Mouse (Mus musculus) stomach, postnatal 0 days (tissue): ENCODE measurements around the gene Ptma. TPM values are rescaled to one million over a fixed set of nuclear protein-coding genes. Genes with fewer than 3 reads are reported as not detected.

Experiments used
- ATAC-seq: fragments of 200-750 bp; cut with Nextera tagmentation; 2 replicates; pipeline ENCODE4 v1.8.0; 2017; ENCODE audit not compliant: low FRiP score, low TSS enrichment
- DNase-seq: peaks from one replicate; pipeline ENCODE4 v3.0.0-alpha.2; 2016; ENCODE audit warnings: low spot score
- H3K27ac ChIP-seq: fragments of 300-500 bp; sonication (generic); replicated peaks from 2 replicates; pipeline ENCODE4 v1.5.1; 2014; ENCODE audit warnings: mild to moderate bottlenecking, control low read depth
- H3K27me3 ChIP-seq: fragments of 300-500 bp; sonication (generic); 2 replicates; pipeline ENCODE4 v1.6.1; 2014; ENCODE audit warnings: low read length; ENCODE audit not compliant: control insufficient read depth, insufficient read depth
- H3K36me3 ChIP-seq: fragments of 300-500 bp; sonication (generic); 2 replicates; pipeline ENCODE4 v1.6.1; 2014; ENCODE audit warnings: low read length, mixed read lengths; ENCODE audit not compliant: control insufficient read depth, insufficient read depth
- H3K4me1 ChIP-seq: fragments of 300-500 bp; sonication (generic); replicated peaks from 2 replicates; pipeline ENCODE4 v1.6.1; 2014; ENCODE audit warnings: antibody characterized with exemption; ENCODE audit not compliant: control insufficient read depth, insufficient read depth
- H3K4me2 ChIP-seq: fragments of 300-500 bp; sonication (generic); replicated peaks from 2 replicates; pipeline ENCODE4 v1.6.1; 2014; ENCODE audit warnings: low read depth, mild to moderate bottlenecking, control low read depth, moderate library complexity
- H3K4me3 ChIP-seq: fragments of 300-500 bp; sonication (generic); 2 replicates; pipeline ENCODE4 v1.5.1; 2014; ENCODE audit warnings: low read depth, low read length, control low read depth
- H3K9ac ChIP-seq: fragments of 300-500 bp; sonication (generic); 2 replicates; pipeline ENCODE4 v1.6.1; 2014; ENCODE audit warnings: mild to moderate bottlenecking, low read length, control low read depth, mixed read lengths
- H3K9me3 ChIP-seq: fragments of 300-500 bp; sonication (generic); 2 replicates; pipeline ENCODE4 v1.6.1; 2016; ENCODE audit warnings: low read length; ENCODE audit not compliant: control insufficient read depth
- CTCF ChIP-seq: IDR thresholded peaks from 2 replicates; pipeline ENCODE4 v1.5.1; 2016; ENCODE audit warnings: antibody characterized with exemption, low read depth, mild to moderate bottlenecking, moderate library complexity
- EP300 ChIP-seq: optimal IDR thresholded peaks from 2 replicates; pipeline ENCODE3; 2016; ENCODE audit warnings: antibody characterized with exemption
- WGBS: fragments of 180-500 bp; shearing (Covaris S2); extraction: QIAGEN DNeasy Blood & Tissue Kit; methylation state at CpG from one replicate; pipeline ENCODE4 v1.1.7; 2014; 5-methylcytosine and 5-hydroxymethylcytosine counted together
- polyA plus RNA-seq: library from polyadenylated mRNA; unstranded; fragments of >200 nt; fragmentation: Nextera tagmentation; extraction: Ambion mirVana; gene quantifications from 2 replicates; pipeline ENCODE4 v1.2.1, GENCODE M21; 2015

Gene Ptma
- polyA plus RNA-seq, 1 experiment from 2014 or later: 1,585 TPM

DNA sequence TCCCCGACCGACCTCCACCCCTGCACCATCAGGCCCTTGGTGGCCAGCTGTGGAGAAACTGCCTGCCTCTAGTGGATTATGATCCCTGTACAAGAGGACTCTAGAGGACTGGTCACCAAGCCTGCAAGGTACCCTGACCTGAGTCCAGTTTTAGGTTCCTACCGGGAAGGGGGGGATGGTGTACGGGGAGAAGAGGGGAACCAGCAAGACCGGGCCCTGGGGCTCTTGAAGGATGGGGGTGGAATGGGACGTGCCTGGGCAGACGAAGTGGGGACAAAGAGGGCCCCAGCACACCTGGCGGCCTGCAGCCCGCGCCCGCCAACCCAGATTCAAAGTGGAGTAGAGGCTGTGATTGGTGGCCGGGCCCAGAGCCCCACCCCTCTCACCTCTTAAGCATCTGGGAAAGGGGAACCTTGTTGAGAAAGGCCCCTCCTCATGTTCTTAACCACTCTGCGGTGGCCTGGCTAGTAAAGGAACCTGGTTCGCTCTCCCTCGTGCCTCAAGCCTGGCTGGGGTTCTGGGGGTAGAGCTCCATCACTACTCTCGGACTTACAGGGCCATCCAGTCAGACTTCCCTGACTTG, 23.3 kb upstream of the Ptma start:
- peaks cover 26% of the 10 kb centered on the region for H3K4me1 ChIP-seq
- peak overlapping the region; percentile 75 for H3K9ac ChIP-seq
- ATAC-seq (0 out of 2 replicates have a peak, but pooled peaks have one; percentile 3), DNase-seq (peak; percentile 78)
- H3K27ac ChIP-seq: peak overlapping the region; percentile 97
- peak overlapping the region; percentile 63 for H3K4me2 ChIP-seq
- 21% methylated on average over 16 of the region's 16 CpGs for WGBS
- no peaks in the 10 kb centered on the region for H3K27me3 ChIP-seq
- H3K36me3 ChIP-seq: no peaks in the 10 kb centered on the region
- no peak for TF ChIP-seq CTCF
- no peak for TF ChIP-seq EP300
- peak overlapping the region; percentile 45 for H3K4me3 ChIP-seq
- H3K9me3 ChIP-seq: no peaks in the 10 kb centered on the region

DNA sequence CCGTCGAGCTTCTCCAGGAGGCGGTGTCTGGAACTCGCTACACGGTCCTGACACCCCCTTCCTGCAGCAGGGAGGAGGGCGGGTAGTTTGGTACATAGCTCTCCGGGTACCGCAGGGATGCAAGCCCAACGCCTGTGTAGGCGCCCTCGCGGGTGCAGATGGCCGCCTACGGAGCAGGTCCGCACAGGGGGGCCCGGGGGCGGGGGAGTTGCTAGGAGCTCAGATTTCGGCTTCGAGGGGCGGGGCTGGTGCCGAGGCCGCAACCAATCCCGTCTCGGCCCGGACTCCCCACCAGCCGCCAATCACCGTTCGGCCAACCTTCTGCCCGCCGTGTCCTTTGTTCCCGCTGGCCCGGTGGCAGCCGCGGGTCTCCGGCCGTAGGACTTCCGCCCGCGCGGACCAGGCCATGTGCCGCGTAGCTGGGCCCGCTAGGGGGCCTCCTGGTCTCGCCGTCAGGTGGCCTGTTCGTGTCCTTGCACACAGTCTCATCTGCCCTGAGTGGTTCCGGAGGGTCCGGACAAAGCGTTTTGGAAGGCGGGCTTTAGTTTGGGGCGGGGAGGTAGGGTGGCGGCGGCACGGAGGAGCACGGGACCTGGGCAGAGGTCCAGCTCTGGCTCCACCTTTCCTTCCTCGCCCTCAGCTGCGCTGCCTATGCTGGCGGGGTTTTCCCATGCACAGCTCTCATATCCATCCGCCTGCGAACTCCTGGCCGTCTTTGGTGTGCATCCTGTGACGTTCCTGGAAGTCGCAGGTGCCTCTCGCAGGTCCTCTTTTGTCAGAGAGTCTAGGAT, 22.4 kb upstream of the Ptma start:
- Histone ChIP-seq H3K4me1 (peaks cover 22% of the 10 kb centered on the region), H3K4me3 (peak overlapping the region; percentile 45), H3K9ac (peak overlapping the region; percentile 75), H3K27ac (peak overlapping the region; percentile 97), H3K36me3 (no peaks in the 10 kb centered on the region), H3K4me2 (peak overlapping the region; percentile 63), H3K27me3 (no peaks in the 10 kb centered on the region), H3K9me3 (no peaks in the 10 kb centered on the region)
- DNase-seq: peak; percentile 97
- under 1% methylated on average over 63 of the region's 64 CpGs for whole genome bisulfite sequencing
- peak; percentile 89 for ATAC-seq
- peak; percentile 81 for TF ChIP-seq CTCF
- TF ChIP-seq EP300: peak; percentile 91

DNA sequence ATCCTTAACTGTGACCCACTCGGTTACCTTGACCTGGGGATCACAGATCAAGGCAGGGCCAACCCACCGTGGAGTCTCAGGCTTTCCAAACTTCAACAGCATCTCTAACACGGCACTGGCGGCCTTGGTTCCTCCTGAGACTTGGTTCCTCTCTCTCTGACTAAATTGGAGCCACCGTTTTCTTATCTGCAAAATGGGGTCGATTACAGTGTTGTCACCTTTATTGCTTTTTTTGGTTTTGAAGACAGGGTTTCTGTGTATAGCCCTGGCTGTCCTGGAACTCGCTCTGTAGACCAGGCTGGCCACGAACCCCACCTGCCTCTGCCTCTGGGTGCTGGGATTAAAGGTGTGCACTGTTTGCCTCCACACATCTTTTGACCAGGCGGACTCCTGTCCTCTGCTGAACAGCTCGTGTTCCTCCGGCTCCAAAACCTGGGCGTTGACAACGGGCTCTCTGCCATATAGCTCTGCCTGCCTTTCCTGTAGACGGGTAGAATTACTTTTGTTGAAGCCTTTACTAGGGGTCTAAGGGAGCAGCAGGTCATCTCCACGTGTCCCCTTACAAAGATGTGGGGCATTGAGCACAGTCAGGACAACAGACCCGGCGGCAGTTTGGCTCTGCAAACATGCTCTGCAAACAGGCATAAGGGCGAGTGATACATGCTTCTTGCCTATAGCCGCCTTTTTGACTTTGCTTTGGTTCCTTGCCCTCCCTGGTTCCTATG, 21.7 kb upstream of the Ptma start:
- H3K27ac ChIP-seq: peak overlapping the region; percentile 97
- peaks cover 22% of the 10 kb centered on the region for H3K4me1 ChIP-seq
- DNase-seq (peak; percentile 54), ATAC-seq (no peak)
- H3K9ac ChIP-seq: peak overlapping the region; percentile 75
- H3K4me2 ChIP-seq: peak overlapping the region; percentile 63
- H3K27me3 ChIP-seq: no peaks in the 10 kb centered on the region
- no peaks in the 10 kb centered on the region for H3K9me3 ChIP-seq
- H3K4me3 ChIP-seq: peak overlapping the region; percentile 45
- H3K36me3 ChIP-seq: no peaks in the 10 kb centered on the region
- TF ChIP-seq EP300 (no peak), CTCF (no peak)
- 13% methylated on average over 19 of the region's 19 CpGs for WGBS

DNA sequence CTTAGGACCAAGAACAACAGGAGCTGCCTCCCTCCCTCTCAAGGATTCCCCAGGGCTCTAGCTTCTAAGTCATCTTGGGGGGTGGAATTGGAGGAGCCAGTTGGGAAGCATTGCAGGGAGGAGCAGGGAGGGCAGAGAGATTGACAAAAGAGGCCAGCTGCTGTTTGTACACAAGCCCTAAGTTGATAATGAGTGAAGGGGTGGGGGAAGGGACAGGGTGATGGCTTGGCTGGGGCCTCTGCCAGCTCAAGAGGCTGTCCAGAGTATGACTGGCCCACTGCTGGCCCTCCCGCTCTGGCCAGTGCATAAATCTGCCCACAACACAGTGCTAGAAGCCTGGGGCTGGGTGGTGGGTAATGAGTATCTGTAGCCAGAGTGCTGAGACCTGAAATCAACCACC, 21.1 kb upstream of the Ptma start:
- peak overlapping the region; percentile 63 for H3K4me2 ChIP-seq
- peaks cover 19% of the 10 kb centered on the region for H3K4me1 ChIP-seq
- peak overlapping the region; percentile 97 for H3K27ac ChIP-seq
- 75% methylated on average over 1 of the region's 1 CpGs for WGBS
- ATAC-seq: no peak
- H3K36me3 ChIP-seq: no peaks in the 10 kb centered on the region
- H3K4me3 ChIP-seq: no peak overlapping the region
- H3K9me3 ChIP-seq: no peaks in the 10 kb centered on the region
- no peaks in the 10 kb centered on the region for H3K27me3 ChIP-seq
- H3K9ac ChIP-seq: peak overlapping the region; percentile 75; the same call in 1 of the 2 replicates
- TF ChIP-seq EP300 (no peak), CTCF (no peak)
- DNase-seq: no peak

DNA sequence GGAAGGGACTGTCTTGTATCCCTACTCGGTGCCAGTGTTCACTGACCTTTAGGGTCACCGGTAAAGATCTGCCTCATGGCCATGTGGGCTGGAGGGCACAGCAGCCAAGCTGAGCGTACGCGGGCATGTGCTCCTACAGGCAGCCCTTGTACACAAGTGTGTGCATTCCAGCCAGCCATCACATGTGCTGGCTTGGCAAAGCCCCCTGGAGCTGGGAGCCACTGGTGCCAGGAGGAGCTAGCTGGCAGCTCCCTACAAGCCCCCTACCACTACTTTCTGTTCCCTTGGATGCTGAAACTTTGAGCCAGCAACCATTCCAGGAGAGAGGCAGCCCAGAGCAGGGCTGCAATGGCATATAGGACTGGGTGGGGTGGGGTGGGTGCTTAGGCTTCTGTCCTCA, 20.1 kb upstream of the Ptma start:
- Histone ChIP-seq H3K27ac (no peak overlapping the region), H3K36me3 (no peaks in the 10 kb centered on the region), H3K4me1 (peaks cover 15% of the 10 kb centered on the region), H3K27me3 (no peaks in the 10 kb centered on the region), H3K4me3 (no peak overlapping the region), H3K9ac (no peak overlapping the region; the same call in 1 of the 2 replicates), H3K9me3 (no peaks in the 10 kb centered on the region), H3K4me2 (no peak overlapping the region)
- DNase-seq (no peak), ATAC-seq (no peak)
- WGBS: 74% methylated on average over 5 of the region's 5 CpGs
- TF ChIP-seq EP300 (no peak), CTCF (no peak)
